Mouse (Mus musculus) embryonic facial prominence, embryonic 15.5 days (tissue): ENCODE data around the gene Gfer. TPM values are rescaled to one million over a fixed set of nuclear protein-coding genes. Genes with fewer than 3 reads are reported as not detected.
"Not testable (repeated sequence)": the region's sequence is repeated elsewhere in the genome, so short reads cannot be mapped to it uniquely, and the experiment has no call there.

Source experiments
- ATAC-seq: fragments of 200-750 bp; cut with Nextera tagmentation; 2 replicates; pipeline ENCODE4 v1.8.0; 2017; ENCODE audit warnings: low read depth, moderate TSS enrichment; ENCODE audit not compliant: insufficient number of reproducible peaks, low FRiP score, low TSS enrichment
- H3K27ac ChIP-seq: fragments of 300-500 bp; sonication (generic); replicated peaks from 2 replicates; pipeline ENCODE4 v1.5.1; 2015; ENCODE audit warnings: mild to moderate bottlenecking, inconsistent platforms
- H3K27me3 ChIP-seq: fragments of 300-500 bp; sonication (generic); 2 replicates; pipeline ENCODE4 v1.6.1; 2015; ENCODE audit warnings: inconsistent platforms
- H3K36me3 ChIP-seq: fragments of 300-500 bp; sonication (generic); 2 replicates; pipeline ENCODE4 v1.6.1; 2015; ENCODE audit warnings: mild to moderate bottlenecking, inconsistent platforms
- H3K4me1 ChIP-seq: fragments of 300-500 bp; sonication (generic); 2 replicates; pipeline ENCODE4 v1.6.1; 2015; ENCODE audit warnings: inconsistent platforms
- H3K4me2 ChIP-seq: fragments of 300-500 bp; sonication (generic); replicated peaks from 2 replicates; pipeline ENCODE4 v1.6.1; 2015; ENCODE audit warnings: mild to moderate bottlenecking, inconsistent platforms
- H3K4me3 ChIP-seq: fragments of 300-500 bp; sonication (generic); replicated peaks from 2 replicates; pipeline ENCODE4 v1.5.1; 2015; ENCODE audit warnings: mild to moderate bottlenecking, inconsistent platforms
- H3K9ac ChIP-seq: fragments of 300-500 bp; sonication (generic); 2 replicates; pipeline ENCODE4 v1.6.1; 2015; ENCODE audit warnings: inconsistent platforms
- H3K9me3 ChIP-seq: fragments of 300-500 bp; sonication (generic); replicated peaks from 2 replicates; pipeline ENCODE4 v1.6.1; 2016; ENCODE audit warnings: inconsistent platforms
- WGBS: fragments of 180-500 bp; shearing (Covaris S2); methylation state at CpG from one replicate; pipeline ENCODE4 v1.1.7; 2015; 5-methylcytosine and 5-hydroxymethylcytosine counted together
- polyA plus RNA-seq: library from polyadenylated mRNA; unstranded; fragments of >200 nt; fragmentation: Nextera tagmentation; extraction: Ambion mirVana; gene quantifications from 2 replicates; pipeline ENCODE4 v1.2.1, GENCODE M21; 2015

Gfer gene
- polyA plus RNA-seq, 1 experiment from 2014 or later: 35.2 TPM

DNA sequence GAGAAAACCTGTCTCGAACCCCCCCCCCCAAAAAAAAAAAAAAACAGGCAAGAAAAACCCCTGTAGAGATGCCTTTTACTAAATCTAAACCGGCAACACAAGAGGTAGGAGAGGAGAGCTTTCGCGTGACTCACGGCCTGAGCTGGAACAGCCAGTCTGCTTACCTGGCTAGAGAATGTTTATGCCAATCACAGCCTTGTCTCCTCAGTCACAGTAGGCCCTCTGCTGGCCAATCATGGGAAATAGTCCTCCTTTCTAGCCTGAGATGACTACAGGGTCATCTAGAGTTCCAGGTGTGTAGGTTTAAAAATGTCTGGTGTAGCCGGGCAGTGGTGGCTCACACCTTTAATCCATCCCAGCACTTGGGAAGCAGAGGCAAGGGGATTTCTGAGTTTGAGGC is 28.5 kb downstream of the Gfer start:
- 24% methylated on average over 6 of the region's 6 CpGs for WGBS
- H3K9ac ChIP-seq: no peak overlapping the region
- H3K9me3 ChIP-seq: no peaks in the 10 kb centered on the region
- H3K27ac ChIP-seq: no peak overlapping the region
- no peak for ATAC-seq
- no peak overlapping the region for H3K4me2 ChIP-seq
- H3K4me3 ChIP-seq: no peak overlapping the region
- H3K27me3 ChIP-seq: no peaks in the 10 kb centered on the region
- no peaks in the 10 kb centered on the region for H3K36me3 ChIP-seq
- H3K4me1 ChIP-seq: peaks cover 31% of the 10 kb centered on the region

DNA sequence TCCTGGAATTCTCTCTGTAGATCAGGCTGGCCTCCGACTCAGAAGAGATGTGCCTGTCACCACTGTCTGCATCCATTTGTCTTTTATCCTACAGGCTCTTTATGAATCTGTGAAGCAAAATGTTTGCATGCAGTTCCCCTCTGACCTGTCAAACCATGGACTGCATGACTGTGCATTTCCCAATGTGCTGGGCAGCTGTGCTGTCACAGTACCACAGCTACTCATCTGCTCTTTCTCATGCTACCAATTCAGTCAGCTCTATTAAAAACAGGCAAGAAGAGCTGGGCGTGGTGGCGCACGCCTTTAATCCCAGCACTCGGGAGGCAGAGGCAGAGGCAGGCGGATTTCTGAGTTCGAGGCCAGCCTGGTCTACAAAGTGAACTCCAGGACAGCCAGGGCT is 28.9 kb downstream of the Gfer start:
- peaks cover 27% of the 10 kb centered on the region for H3K4me1 ChIP-seq
- 56% methylated on average over 7 of the region's 7 CpGs for WGBS
- not testable (repeated sequence) for H3K27ac ChIP-seq, ATAC-seq, H3K4me2 ChIP-seq, H3K36me3 ChIP-seq, H3K9me3 ChIP-seq, H3K27me3 ChIP-seq, H3K9ac ChIP-seq, H3K4me3 ChIP-seq

DNA sequence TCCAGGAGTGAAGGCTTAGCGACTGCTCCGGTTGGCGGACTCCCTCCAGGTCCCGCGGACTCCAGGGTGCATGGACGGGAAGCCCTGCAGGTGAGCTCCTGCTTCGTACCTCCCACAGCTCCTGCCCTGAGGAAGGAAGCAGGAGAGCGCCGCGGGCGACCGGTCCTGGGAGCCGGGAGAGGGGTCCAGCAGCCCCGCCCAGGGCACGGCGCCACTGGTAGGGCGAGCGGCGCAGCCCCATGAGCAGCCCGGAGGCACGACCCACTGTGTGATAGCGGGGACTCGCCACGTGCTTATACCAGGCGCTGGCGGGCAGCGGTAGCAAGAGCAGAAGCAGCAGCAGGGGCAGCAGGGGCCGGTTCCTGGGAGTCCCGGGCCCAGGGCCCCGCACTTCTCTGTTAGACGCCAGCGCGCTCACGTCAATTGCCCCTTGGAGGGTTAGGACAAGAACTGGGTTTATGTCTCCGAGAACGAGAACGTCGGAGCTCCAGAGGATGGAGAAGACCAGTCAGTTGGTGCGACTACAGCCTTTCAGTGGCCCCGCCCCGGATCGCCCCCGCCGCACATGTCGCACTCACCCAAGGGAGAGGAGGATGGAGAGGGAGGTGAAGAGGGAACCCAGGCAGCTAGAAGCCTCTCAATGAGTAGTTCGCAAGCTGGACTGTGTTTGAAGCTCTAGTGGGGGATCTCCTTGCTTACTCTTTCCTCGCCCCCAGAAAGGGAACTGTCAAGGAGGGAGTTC is 37.8 kb downstream of the Gfer start, which contains the start of gene Npw:
Gene Npw (minus strand): TSS at position 441 of the 742 bp plus-strand sequence.
- peaks cover 8% of the 10 kb centered on the region for H3K4me1 ChIP-seq
- no peaks in the 10 kb centered on the region for H3K9me3 ChIP-seq
- no peaks in the 10 kb centered on the region for H3K36me3 ChIP-seq
- H3K9ac ChIP-seq: peak within 1 kb of the TSS; percentile 35
- H3K27ac ChIP-seq: no peak within 1 kb of the TSS
- H3K4me3 ChIP-seq: peak within 1 kb of the TSS; percentile 45
- 0 out of 2 replicates have a peak, but pooled peaks have one; percentile 17 for ATAC-seq
- peaks cover 30% of the 10 kb centered on the region for H3K27me3 ChIP-seq
- 2% methylated on average over 47 of the region's 47 CpGs for WGBS
- peak within 1 kb of the TSS; percentile 92 for H3K4me2 ChIP-seq

DNA sequence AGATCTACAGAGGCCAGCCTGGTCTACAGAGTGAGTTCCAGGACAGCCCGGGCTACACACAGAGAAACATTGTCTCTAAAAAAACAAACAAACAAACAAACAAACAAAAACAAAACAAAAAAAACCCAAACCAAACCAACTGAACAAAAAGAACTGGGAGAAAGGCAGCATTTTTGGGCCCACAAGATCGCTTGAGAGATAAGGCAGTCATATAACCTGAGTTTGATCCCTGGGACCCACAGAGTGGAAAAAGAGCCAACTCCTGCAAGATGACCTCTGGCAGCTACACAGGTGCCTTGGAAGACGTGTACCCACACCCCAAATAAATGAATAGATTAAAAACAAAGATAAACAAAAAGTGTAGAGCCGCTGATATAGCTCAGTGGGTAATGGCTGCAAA is 41.0 kb downstream of the Gfer start:
- no peak for ATAC-seq

GRCm38 (mm10) chr17:24653967-24654710 is 41.8 kb downstream of the Gfer start:
- peak overlapping the region; percentile 21; the same call in 1 of the 2 replicates for H3K9ac ChIP-seq
- ATAC-seq: peak; percentile 51; the same call in 1 of the 2 replicates
- 0 out of 2 replicates have a peak overlapping the region, but pooled peaks have one; percentile 45 for H3K27ac ChIP-seq
- 4% methylated on average over 19 of the region's 19 CpGs for WGBS
- H3K4me3 ChIP-seq: peak overlapping the region; percentile 33
- H3K4me2 ChIP-seq: peak overlapping the region; percentile 55
- H3K27me3 ChIP-seq: peaks cover 25% of the 10 kb centered on the region
- H3K36me3 ChIP-seq: no peaks in the 10 kb centered on the region
- peaks cover 21% of the 10 kb centered on the region for H3K4me1 ChIP-seq
- H3K9me3 ChIP-seq: no peaks in the 10 kb centered on the region

More for the DNA sequence above, 41.0 kb downstream of the Gfer start:
- peaks cover 30% of the 10 kb centered on the region for H3K27me3 ChIP-seq
- H3K9me3 ChIP-seq: no peaks in the 10 kb centered on the region
- no peak overlapping the region for H3K9ac ChIP-seq
- H3K36me3 ChIP-seq: no peaks in the 10 kb centered on the region
- peaks cover 13% of the 10 kb centered on the region for H3K4me1 ChIP-seq
- no peak overlapping the region for H3K27ac ChIP-seq
- 70% methylated on average over 4 of the region's 4 CpGs for WGBS
- no peak overlapping the region for H3K4me3 ChIP-seq
- no peak overlapping the region for H3K4me2 ChIP-seq

DNA sequence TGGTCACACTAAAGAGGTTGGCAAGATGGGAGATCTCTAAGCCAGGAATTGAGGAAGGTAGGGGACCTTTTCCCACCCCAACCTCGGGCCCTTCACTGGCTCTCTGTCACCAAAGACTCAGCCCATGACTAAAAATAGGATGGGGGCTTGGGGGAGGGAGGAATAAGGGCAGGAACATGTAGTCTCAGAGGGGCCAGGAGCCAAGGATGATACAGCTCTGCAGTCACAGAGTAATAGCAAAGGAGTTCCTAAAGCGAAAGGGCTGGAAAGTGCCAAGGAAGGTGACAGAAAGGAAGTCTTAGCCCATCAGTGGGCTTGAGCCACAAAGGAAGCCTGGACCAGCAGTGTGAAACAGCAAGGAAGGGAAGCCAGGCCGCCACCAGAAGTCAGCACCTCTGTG is 44.1 kb downstream of the Gfer start:
- Histone ChIP-seq H3K36me3 (no peaks in the 10 kb centered on the region), H3K9ac (no peak overlapping the region), H3K4me2 (no peak overlapping the region), H3K9me3 (no peaks in the 10 kb centered on the region), H3K27me3 (peaks cover 2% of the 10 kb centered on the region; the same call in 1 of the 2 replicates), H3K4me1 (peaks cover 21% of the 10 kb centered on the region), H3K4me3 (no peak overlapping the region), H3K27ac (no peak overlapping the region)
- no peak for ATAC-seq
- WGBS: 74% methylated on average over 3 of the region's 3 CpGs

DNA sequence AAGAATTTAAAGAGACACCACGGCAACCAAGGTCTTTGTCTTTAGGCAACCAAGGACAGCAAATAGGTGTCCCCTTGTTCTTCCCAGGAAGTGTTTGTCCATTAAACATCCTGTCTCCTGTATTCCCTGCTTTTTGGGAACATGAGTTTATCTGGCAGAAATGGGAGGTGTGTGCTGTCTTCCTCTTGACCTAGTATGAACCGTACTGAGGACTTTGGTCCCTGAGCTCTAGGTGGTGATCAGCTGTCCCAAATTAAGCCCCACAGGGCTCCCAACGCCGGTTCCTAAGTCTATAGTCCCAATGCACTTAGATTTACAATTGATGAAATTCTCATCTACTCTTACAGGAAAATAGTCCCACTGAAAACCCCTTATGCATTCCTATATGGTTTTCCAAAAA is 45.2 kb downstream of the Gfer start:
- Histone ChIP-seq H3K4me2 (peak overlapping the region; percentile 91), H3K9ac (no peak overlapping the region), H3K36me3 (peaks cover 4% of the 10 kb centered on the region; the same call in 1 of the 2 replicates), H3K9me3 (no peaks in the 10 kb centered on the region), H3K27me3 (no peaks in the 10 kb centered on the region), H3K27ac (no peak overlapping the region), H3K4me3 (peak overlapping the region; percentile 80; the same call in 1 of the 2 replicates), H3K4me1 (peaks cover 27% of the 10 kb centered on the region)
- 73% methylated on average over 4 of the region's 4 CpGs for WGBS
- ATAC-seq: no peak

DNA sequence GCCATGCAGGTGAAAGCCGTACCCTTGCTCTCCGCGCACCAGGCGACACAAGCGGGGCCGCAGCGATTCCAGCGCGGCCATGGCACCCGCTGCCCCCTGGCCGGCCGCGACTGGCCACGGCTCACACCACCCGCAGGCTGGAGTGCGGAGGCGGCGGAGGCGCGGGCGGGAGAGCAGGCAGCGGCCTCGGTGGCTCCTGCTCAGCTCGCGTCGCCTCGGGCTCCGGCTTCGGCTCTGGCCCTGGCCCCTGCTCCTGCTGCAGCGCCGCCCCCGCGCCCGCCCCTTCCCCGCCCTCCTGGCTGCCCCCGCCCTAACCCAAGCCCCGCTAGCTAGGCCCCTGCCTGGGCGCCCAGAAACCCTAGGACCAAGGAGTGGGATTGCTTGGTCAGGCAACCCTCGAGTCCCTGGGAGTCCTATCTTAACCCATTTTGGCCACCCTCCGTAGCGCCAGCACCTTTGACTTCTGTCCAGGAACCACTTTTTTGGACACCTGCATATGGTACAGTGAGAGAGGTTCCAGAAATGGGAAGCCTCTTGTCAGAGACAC is 45.8 kb downstream of the Gfer start, which contains the start of gene Slc9a3r2:
Gene Slc9a3r2 (minus strand): TSS at position 258 of the 547 bp plus-strand sequence.
- Histone ChIP-seq H3K9me3 (no peaks in the 10 kb centered on the region), H3K27ac (peak within 1 kb of the TSS; percentile 55), H3K4me2 (peak within 1 kb of the TSS; percentile 91), H3K36me3 (peaks cover 4% of the 10 kb centered on the region; the same call in 1 of the 2 replicates), H3K27me3 (no peaks in the 10 kb centered on the region), H3K4me1 (peaks cover 34% of the 10 kb centered on the region), H3K4me3 (peak within 1 kb of the TSS; percentile 80), H3K9ac (peak within 1 kb of the TSS; percentile 85)
- peak; percentile 82 for ATAC-seq
- under 1% methylated on average over 39 of the region's 41 CpGs for WGBS

DNA sequence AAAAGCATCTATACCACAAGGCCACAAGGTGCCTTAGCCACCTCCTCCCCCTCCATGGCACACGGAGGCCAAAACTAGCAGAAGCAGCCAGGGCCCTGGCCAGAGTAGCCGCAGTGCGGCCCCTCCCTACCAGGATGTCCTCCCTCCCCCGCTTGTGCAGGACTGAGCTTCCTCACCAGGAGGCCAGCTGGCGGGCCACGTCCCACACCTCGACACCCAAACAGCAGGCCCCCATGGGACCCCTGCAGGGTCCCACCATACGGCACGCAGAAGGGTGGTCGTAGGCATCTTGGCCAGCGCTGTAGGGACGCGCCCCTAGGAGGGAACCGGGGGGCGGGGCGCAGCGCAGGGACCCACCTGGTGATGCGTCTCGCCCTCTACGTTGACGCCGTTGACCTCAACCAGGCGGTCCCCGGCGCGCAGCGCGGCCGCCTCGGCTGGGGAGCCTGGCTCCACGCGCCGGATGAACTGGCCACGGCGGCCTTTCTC is 46.3 kb downstream of the Gfer start:
- H3K27me3 ChIP-seq: no peaks in the 10 kb centered on the region
- peaks cover 7% of the 10 kb centered on the region; the same call in 1 of the 2 replicates for H3K36me3 ChIP-seq
- peak overlapping the region; percentile 55 for H3K27ac ChIP-seq

GRCm38 (mm10) chr17:24648731-24649377 is 47.1 kb downstream of the Gfer start:
- Histone ChIP-seq H3K27me3 (no peaks in the 10 kb centered on the region), H3K4me1 (peaks cover 47% of the 10 kb centered on the region), H3K9me3 (no peaks in the 10 kb centered on the region), H3K27ac (0 out of 2 replicates have a peak overlapping the region, but pooled peaks have one; percentile 55), H3K4me3 (peak overlapping the region; percentile 80), H3K9ac (no peak overlapping the region), H3K4me2 (peak overlapping the region; percentile 91), H3K36me3 (peaks cover 8% of the 10 kb centered on the region; the same call in 1 of the 2 replicates)
- no peak for ATAC-seq
- 81% methylated on average over 10 of the region's 10 CpGs for WGBS

More for the DNA sequence above, 46.3 kb downstream of the Gfer start:
- Histone ChIP-seq H3K4me3 (peak overlapping the region; percentile 80), H3K9me3 (no peaks in the 10 kb centered on the region), H3K9ac (peak overlapping the region; percentile 85), H3K4me2 (peak overlapping the region; percentile 91), H3K4me1 (peaks cover 39% of the 10 kb centered on the region)
- ATAC-seq: peak; percentile 11; the same call in 1 of the 2 replicates
- under 1% methylated on average over 35 of the region's 35 CpGs for WGBS
